Mouse (Mus musculus) cerebellum, postnatal 4 days (tissue): ENCODE data around the gene Vmn1r234.
"Not testable (repeated sequence)": the region's sequence is repeated elsewhere in the genome, so short reads cannot be mapped to it uniquely, and the experiment has no call there.

Experiments used
- DNase-seq, 2 experiments: peaks; one replicate each; pipeline ENCODE4 v3.0.0; 2022; ENCODE audit warnings: low spot score in 2 of 2, mixed read lengths in 1 of 2

The Vmn1r234 gene

GRCm38 (mm10) chr17:21225787-21226186 is at the start of gene Vmn1r234:
Vmn1r234 (plus strand) TSS chr17:21226087.
- DNase-seq = no peak

- not testable (repeated sequence) for DNase-seq
These were observed 14.8 kb upstream of the Vmn1r234 start for GRCm38 (mm10) chr17:21211081-21211480.

- peak in 1 of 2 experiments; percentile 48 for DNase-seq
These were observed 5.8 kb downstream of the Vmn1r234 start for GRCm38 (mm10) chr17:21231654-21232053.

- DNase-seq = no peak
These were observed 30.2 kb downstream of the Vmn1r234 start, which contains the start of gene Vmn1r235 for GRCm38 (mm10) chr17:21256111-21256510. Vmn1r235 (plus strand) TSS chr17:21256411.

- peak in 1 of 2 experiments; percentile 57 for DNase-seq
These were observed 46.2 kb downstream of the Vmn1r234 start for GRCm38 (mm10) chr17:21272103-21272502.

- no peak for DNase-seq
These were observed 56.8 kb downstream of the Vmn1r234 start, which contains the start of gene Vmn1r236 for GRCm38 (mm10) chr17:21282642-21283041. Vmn1r236 (plus strand) TSS chr17:21282942.

- DNase-seq = no peak
These were observed 58.5 kb downstream of the Vmn1r234 start for GRCm38 (mm10) chr17:21284395-21284794.
